Mouse (Mus musculus) frontal cortex, postnatal 14 days (tissue): ENCODE data around the gene Cyb5r1.
"Not testable (repeated sequence)": the region's sequence is repeated elsewhere in the genome, so short reads cannot be mapped to it uniquely, and the experiment has no call there.

Source experiments
- DNase-seq, 2 experiments: peaks; one replicate each; pipeline ENCODE4 v3.0.0; 2022; ENCODE audit warnings: low spot score in 2 of 2

The Cyb5r1 gene

DNA sequence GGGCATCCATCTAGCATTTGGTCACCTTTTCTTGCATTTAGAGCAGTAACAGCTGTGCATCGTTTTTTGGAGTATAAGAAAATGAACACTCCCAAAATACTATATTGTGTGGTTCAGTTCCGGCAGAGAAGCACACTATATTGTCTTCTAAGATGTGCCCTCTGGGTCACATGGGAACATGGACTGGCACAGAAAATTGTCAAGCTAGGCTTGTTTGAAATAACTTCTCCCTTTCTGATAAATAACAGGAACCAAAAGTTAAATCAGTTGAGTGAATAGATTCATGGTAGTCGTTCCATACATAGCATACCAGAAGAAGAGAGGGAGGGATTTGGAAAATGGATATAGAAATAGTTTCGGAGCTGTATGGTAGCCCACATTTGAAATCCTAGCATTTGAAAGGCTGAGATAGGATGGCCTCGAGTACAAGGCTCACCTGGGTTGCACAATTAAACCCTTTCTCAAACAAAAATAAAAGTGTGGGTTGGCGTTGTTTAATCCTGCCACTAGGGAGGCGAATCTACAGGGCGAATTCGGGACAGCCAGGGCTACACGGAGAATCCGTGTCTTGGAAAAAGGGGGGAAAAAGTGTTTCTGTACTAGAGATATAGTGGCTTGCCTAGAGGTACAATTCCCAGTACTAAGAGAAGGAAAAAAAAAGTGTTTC lies 9.3 kb downstream of the Cyb5r1 start:
- DNase-seq, result no peak

DNA sequence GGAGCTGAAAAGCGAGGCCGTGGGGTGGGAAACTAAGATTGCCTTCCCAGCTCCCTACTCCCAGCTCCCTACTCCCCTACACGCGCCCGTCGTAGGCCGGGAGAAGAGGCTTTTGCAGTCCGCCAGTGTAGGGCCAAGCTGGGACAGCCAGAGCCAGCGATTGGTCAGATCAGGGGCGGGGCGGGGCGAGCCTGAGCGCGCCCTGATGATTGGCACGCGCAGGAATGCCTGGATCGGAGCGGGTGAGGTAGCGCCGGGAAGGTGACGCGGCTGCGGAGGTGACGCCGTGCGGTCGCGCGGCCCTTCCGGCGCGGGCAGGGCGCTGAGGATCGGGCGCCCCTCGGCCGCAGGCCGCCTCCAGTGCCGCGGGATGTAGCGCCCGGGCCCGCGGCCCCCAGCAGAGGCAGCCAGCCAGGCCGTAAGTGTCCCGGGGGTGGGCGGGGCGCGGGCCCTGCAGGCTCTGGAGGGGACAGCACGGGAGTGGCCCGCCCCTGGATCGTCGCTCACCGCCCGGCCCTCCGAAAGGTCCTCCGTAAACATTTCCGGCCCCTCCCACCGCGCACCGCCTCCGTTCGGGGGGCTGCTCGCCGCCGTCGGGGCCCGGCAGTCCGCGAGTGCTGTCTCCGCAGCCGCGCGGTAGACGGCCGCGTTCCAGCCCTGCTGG lies 9.9 kb downstream of the Cyb5r1 start, which contains the start of gene Adipor1:
Gene Adipor1 (plus strand): TSS at position 211 of the 664 bp plus-strand sequence.
- DNase-seq, result peak; percentile 94 to 97

DNA sequence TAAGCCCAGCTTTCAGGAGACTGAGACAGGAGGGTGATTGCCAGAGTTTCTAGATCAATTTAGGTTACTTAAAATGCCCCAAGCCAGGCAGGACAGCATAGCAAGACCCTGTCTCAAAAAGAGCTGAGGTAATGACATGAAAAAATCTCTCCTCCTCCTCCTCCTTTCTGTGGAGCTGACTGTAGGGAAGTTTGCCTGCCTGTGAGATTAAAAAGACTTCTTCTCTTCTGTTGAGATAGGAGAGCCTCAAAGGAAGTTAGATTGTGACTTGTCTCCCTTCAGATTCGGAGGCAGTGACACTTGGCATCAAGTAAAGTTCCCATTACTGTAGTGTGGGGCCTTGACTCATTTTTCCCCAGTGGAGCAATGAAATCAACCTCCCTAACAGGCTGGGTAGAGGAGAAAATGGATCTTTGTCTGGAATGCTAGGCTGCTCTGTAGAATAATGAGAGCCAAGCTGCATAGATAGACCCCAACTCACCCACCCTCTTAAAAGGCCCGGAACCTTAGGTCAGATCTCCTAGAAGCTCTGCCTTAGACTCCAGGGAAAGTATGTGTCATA lies 13.1 kb downstream of the Cyb5r1 start:
- no peak for DNase-seq

GRCm38 (mm10) chr1:134419176-134419575 lies 13.8 kb downstream of the Cyb5r1 start:
- DNase-seq, result no peak

GRCm38 (mm10) chr1:134419751-134420458 lies 14.5 kb downstream of the Cyb5r1 start:
- DNase-seq, result no peak

- DNase-seq, result no peak
Measured at GRCm38 (mm10) chr1:134423911-134424310, 18.6 kb downstream of the Cyb5r1 start.

- no peak for DNase-seq
Measured at GRCm38 (mm10) chr1:134426289-134426688, 20.9 kb downstream of the Cyb5r1 start.

DNA sequence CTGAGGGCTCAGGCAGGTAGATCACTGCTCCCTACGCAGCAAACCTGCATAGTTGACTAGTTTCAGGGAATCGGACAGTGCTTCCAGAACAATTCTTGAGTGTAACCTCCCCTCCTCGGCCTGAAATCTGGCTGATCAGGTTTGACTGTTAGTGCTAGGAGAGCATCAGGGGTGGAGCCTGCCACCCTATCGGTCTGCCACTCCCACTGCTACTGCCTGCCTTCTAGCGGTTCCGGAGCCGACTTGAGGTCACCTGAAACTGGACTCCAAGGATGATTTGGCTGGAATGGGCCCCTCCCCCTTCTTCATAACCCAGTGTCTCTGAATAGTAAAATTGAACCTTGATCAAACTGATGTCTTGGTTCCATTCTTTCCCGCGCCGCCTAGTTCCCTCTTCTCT lies 27.6 kb downstream of the Cyb5r1 start:
- no peak for DNase-seq

- DNase-seq, result no peak
Measured at GRCm38 (mm10) chr1:134433473-134433872, 28.1 kb downstream of the Cyb5r1 start.

DNA sequence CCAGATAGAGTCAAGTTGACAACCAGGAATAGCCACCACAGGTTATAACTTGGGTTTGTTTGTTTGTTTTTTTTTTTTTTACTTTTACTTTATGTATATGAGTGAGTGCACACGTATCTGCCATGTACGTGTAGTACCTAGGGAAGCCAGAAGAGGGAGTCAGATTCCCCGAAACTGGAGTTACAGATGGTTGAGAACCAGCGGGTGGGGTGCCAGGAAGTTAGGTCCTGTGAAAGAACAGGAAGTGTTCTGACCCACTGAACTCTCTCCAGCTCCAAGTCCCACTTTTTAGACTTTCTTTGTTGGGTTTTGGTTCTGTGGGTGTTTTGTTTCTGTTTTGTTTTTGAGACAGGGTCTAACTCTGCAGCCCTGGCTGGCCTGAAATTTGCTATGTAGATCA lies 30.1 kb downstream of the Cyb5r1 start:
- no peak for DNase-seq

DNA sequence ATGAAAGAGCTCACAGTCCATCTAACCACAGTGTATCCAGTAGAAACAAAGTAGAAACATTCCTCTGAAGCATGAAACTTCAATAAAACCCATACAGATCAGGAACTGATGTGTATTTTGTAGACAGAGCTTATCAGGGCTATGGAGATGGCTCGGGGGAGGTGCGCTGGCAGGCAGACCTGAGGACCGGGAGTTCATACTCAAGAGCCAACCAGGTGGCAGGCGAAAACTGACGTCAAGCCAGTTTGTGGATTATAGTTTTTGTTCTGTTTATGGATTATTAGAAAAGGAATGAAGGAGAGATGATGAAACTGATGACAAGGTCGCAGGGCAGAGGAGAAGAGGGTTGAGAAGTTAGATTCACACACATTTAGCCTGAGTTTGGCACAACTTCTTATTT lies 35.1 kb downstream of the Cyb5r1 start:
- no peak for DNase-seq

GRCm38 (mm10) chr1:134441737-134442136 lies 36.4 kb downstream of the Cyb5r1 start:
- DNase-seq, result not testable (repeated sequence)

DNA sequence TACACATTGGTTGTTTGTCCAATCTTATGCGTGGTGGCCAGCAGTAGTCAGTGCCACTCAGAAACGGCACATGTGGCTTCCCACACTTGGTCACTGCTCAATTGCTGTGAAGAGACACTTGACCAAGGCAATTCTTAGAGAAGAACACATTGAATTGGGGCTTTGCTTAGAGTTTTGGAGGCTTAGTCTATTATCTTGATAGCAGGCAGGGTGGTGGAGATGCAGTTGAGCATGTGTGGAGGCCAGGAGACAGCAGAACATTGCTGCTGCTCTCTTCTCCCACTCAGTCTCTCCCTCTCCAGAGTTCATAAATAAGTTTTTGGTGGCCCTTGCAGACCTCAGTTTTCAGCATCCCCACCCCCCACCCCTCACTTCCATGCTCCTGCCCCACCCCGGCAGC lies 37.0 kb downstream of the Cyb5r1 start:
- DNase-seq, result no peak

GRCm38 (mm10) chr1:134443288-134443687 lies 37.9 kb downstream of the Cyb5r1 start:
- not testable (repeated sequence) for DNase-seq

- no peak for DNase-seq
Measured at GRCm38 (mm10) chr1:134445418-134445817, 40.1 kb downstream of the Cyb5r1 start.

DNA sequence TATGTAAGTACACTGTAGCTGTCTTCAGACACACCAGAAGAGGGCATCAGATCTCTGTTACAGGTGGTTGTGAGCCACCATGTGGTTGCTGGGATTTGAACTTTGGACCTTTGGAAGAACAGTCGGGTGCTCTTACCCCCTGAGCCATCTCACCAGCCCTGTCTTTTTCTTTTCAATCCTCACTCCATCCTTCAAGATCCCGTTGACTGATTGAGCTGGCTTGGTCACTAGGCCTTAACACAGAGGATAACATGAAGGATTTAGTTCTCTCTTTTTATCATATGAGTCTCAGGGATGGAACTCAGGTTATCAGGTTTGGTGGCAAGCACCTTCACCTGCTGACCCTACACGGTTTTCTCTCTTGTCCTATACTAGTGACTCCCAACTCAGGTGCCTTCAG lies 43.2 kb downstream of the Cyb5r1 start:
- not testable (repeated sequence) for DNase-seq

GRCm38 (mm10) chr1:134450201-134450600 lies 44.8 kb downstream of the Cyb5r1 start:
- DNase-seq, result no peak

GRCm38 (mm10) chr1:134450986-134451385 lies 45.6 kb downstream of the Cyb5r1 start:
- DNase-seq, result peak in 1 of 2 experiments; percentile 26

DNA sequence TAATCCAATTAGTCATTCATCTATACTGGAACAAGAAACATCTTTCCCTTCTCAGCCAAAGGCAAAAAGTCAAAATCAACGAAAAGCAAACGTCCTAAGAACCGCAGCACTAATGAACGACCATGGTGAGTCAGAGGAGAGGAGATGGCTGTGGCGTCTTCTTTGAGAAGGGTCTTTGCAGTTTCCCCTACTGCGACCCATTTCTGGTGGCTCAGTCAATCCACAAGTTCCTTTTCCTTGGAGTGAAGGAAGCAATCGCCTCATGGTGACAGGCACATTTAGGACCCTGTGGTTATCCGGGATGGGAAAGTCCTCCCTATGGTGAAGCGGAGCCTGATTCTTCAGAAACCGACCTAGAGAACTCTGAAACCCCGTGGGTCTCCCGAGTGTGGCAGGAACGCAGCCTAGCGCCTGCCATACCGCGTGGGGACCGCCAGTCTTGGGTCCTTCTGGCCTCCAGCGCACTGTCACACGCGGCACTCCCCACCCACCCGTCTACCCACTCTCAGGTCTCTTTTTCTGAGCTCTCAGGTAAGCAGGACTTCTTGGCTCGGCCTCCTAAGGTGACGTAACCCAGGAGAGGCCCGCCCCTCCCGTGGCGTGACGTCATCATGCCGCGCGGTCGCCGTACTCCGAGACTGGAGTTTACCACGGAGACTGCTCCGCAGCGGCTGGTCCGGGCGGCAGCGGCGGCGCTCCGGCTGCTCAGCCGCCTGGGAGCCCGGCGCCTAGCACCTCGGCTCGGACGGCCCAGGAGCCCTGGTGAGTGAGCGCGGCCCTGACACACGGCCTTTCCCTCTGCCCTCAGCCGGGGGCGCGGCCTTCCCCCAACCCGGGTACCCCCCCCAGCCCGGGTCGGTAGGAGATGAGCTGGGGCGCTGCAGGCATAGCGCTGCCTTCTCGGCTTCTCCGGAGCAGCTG lies 49.8 kb downstream of the Cyb5r1 start, which contains the start of gene Klhl12:
Gene Klhl12 (plus strand): TSS at position 628 of the 921 bp plus-strand sequence.
- peak; percentile 89 to 94 for DNase-seq

GRCm38 (mm10) chr1:134456060-134456459 lies 50.7 kb downstream of the Cyb5r1 start:
- DNase-seq, result no peak

DNA sequence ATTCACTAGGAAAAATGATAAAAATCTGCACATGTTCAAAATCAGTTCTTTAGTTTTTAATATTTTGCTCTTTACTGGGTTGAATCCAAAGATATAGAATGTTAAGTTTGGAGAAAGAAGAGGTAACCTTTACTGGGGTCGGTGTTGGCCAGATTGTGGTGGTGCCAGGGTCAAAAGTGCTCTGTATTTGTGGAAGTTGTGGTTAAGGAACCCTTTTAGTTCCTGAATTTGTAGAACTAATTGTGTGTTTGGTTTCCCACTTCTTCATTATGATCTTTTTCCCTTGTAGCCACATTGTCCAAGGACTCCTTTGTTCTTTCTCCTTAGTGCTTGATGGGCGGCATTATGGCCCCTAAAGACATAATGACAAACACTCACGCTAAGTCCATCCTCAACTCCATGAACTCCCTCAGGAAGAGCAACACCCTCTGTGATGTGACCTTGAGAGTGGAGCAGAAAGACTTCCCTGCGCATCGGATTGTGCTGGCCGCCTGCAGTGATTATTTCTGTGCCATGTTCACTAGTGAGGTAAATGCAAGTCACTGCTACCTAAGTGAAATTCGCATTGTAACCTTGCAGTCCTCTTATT lies 52.9 kb downstream of the Cyb5r1 start:
- DNase-seq, result no peak
